Mouse (Mus musculus): Measurements from ENCODE around the gene Palm. TPM values are rescaled to one million over a fixed set of nuclear protein-coding genes. Genes with fewer than 3 reads are reported as not detected.
"Not testable (repeated sequence)": the region's sequence is repeated elsewhere in the genome, so short reads cannot be mapped to it uniquely, and the experiment has no call there.

Gene Palm
- total RNA-seq (2022) = 100 to 1,000 TPM in 2 of 4 experiments, 10 to 100 TPM in 2; 72.7 to 123 (median 96.1) TPM

DNA sequence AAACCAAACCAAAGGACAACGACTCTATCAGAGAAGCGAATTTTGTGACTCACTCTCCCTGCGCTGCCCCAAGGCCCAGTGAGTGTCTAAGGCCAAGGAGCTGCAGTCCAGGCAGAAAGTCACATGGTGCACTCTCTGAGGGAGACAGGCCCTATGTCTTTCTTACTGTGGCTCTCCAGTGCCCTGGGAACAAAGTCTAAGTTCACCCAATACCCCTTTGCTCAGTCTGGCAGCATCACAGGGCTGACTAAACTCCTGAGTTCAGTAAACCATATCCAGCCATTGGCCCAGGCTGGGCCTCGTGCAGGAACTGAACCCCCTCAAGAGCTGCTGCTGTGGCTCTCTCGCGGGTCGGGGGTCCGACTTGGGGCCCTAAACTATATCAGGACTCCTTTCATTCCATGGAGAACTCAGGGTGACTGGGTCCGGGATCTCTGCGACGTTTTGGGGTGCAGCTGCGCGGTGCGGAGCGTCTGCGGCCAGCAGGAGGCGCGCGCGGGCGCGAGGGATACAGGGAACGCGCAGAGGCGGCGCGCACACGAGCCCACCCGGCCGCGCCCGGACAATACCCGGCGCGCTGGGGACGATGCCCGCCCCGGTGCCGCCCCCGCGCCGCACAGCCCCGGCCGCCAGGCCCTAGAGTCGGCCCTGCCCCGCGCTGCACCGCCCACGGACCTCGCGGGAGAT is at the start of gene Palm:
Gene Palm (plus strand): TSS at position 522 of the 687 bp plus-strand sequence.
- DNase-seq = peak; percentile 72

DNA sequence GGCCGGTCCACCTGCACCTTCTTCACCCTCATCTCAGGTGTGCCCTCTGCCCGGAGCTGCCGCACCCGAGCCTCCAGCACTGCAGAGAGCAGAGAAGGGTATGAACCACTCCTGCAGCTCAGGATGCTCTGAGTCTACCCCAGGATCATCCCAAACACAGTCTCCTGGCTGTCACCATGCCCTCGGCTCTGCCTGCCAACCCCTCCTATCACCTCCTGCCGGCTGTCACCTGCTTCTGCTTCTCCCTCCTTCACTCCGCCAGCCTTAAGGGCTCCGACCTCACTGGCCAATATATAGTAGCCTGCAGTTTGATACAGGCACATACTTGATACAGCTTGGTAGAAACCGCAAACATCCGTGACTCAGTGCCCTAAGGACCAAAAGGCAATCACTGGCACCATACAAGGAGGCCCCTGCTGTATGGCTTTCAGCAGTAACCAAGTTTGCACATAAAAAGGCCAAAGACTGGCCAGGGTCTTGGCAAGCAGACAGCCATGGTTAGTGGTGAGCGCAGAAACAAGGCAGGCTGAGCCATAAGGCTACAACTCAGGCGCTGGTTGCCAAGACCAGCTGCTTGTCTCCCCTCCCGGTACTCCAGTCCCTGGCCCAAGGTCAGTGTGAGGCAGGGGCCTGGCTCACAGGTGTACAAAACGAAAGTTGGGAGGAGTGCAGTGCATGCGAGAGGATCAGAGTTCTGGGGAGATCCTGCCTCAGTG is 49.6 kb upstream of the Palm start:
- DNase-seq = no peak

DNA sequence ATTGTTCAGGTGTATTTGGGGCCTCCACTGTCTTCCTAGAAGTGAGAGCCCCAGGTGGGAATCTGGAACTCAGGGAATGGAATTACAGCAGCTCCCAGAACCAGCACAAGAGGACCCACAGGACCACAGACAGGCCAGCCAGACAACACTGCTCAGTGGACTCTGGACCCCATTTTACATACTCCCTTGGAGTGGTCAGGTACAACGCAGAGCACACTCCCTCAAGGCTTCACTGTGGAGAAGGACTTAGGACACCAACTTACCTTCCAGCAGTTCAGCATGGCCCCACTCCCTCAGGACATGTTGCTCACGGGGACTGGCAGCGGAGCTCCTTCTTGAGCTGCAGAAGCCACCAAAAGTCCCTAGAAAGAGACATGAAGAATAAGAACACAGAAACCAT is 48.0 kb upstream of the Palm start:
- no peak for DNase-seq

DNA sequence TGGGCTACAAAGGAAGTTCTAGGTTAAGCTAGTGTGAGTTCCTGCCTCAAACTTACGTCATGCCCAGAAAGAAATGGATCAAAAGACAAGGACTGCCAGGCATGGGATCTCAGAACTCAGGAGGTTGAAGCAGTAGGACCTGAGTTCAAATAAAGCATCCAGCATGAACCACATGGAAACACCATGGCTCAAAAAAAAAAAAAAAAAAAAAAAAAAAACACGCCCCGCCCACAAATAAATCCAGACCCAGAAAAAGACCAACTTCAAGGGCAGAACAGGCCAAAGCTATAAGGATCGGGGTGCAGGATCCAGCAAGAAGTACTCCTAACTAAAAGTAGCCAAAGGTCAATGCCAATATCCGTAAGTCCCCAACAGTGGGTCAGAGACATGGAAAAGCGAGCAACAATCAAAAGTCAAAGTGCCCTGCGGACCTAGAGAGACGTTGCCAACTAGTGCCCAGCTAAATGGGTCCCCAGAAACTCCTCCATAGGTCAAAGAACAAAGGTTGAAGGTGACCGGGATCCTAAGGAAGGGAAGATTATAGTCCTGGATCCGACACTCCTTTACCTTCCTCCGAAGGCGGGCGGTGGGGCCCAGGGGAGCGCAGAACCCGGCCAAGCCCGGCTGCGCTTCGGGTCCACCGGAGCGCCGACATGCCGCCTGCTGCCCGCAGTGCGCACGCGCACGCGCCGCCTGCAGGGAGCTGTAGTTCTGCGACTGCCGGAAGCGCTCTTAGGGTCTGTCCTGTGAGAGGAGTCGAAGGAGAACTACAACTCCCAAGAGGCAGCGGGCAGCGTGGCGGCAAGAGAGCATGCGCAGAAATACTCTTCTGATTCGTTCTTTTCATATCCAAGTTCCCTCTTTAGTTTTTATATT is 47.2 kb upstream of the Palm start, which contains the start of gene Polrmt:
Gene Polrmt (minus strand): TSS at position 684 of the 876 bp plus-strand sequence.
- peak; percentile 97 for DNase-seq

DNA sequence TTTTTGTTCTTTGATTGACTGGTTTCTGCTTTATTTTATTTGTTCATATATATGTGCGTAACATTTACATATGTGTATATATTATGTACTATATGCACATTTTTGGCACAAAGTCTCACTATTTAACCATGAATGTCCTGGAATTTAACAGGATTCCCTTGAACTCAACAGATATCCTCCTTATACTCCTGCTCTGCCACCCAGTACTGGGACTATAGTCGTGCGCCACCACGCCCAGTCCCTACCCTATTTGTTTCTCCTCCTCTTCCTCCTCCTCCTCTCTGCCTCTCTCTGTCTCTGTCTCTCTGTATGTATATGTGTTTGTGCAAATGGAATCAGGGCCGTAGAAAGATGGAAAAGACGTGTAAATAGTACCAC is 46.6 kb upstream of the Palm start:
- no peak for DNase-seq

DNA sequence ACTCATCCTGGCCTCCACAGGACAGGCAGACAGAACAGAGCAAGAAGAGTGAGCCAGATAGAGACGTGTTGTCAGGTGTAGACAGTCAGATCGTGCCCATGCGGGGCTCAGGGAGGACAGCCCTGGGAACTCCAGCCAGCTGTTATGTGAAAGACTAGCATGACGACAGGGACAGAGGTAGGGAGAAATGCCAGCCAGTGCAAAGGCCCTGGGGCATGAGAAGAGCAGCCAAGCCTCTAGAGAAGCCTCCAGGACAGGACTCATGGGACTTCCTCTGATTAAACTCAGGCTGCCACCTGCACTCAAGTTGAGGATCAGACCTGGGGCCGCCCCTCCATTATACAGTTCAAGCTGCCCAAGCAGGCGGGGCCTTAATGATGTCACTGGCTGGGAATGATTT is 44.9 kb upstream of the Palm start:
- DNase-seq = no peak

DNA sequence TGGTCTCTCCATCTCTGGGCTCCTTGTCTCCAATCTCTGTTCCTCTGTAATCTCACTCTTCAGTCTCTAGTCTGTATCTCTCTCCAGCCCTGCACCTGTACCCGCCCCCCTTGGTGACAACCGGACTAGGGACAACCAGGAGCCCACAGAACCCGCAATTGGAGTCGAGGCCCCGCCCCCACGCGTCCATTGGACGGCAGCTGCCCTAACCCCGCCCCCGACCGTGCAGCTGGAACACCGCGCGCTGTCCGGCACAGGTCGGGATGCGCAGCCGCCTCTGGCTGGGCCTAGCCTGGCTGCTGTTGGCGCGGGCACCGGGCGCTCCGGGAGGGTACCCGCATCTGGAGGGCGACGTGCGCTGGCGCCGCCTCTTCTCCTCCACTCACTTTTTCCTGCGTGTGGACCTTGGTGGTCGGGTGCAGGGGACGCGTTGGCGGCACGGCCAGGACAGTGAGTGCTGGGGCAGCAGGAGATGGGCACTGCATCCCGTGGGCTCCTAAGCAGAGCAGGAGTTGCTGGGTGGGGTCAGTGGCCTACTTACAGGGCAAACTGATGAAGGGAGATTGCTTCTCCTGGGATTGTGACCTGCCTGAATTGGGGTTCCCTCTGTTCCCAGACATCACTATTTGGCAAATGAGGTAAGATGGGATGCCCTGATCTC is 38.4 kb upstream of the Palm start, which contains the start of gene Fgf22:
Gene Fgf22 (plus strand): TSS at position 221 of the 661 bp plus-strand sequence.
- peak; percentile 71 for DNase-seq

DNA sequence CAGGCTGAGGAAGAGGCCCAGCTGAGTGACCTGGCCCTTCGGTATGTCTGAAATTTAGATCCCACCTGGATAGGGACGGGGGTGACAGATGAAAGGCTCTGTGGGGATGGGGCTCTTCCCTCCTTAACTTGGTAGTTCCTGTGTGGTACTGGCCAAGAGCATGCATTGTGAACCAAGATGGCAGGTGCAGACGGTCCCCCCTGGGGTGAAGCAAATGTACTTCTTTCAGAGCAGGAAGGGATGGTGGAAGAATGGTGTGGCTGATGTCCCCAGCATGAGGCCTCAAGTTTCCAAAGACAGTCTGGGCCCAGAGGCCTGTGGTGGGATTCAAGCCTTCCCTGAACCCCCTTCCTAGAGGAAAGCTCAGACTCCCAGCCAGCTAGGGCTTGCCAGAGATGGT is 37.5 kb upstream of the Palm start:
- DNase-seq = no peak

DNA sequence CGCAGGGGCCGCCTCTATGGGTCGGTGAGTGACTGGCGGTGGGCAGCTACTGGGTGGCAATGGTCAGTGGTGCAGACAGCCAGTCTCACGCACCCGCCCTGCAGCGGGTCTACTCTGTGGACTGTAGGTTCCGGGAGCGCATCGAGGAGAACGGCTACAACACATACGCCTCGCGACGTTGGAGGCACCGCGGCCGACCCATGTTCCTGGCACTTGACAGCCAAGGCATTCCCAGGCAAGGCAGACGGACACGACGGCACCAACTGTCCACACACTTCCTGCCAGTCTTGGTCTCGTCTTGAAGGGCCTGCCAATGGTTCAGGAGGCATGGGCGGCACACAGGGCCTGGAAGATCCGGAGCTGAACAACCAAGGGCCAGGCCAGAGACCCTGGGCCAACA is 36.7 kb upstream of the Palm start:
- no peak for DNase-seq

DNA sequence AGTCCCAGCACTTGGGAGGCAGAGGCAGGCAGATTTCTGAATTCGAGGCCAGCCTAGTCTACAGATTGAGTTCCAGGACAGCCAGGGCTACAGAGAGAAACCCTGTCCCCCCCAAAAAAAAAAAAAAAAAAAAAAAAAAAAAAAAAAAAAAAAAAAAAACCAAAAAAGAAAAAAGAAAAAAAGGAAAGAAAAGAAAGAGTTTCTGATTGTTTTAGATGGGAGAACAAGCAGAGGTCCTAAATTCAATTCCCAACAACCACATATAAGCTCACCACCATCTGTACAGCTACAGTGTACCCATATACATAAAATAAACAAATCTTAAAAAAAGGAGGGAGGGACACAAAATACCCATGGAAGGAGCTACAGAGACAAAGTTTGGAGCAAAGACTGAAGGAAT is 33.7 kb upstream of the Palm start:
- not testable (repeated sequence) for DNase-seq

DNA sequence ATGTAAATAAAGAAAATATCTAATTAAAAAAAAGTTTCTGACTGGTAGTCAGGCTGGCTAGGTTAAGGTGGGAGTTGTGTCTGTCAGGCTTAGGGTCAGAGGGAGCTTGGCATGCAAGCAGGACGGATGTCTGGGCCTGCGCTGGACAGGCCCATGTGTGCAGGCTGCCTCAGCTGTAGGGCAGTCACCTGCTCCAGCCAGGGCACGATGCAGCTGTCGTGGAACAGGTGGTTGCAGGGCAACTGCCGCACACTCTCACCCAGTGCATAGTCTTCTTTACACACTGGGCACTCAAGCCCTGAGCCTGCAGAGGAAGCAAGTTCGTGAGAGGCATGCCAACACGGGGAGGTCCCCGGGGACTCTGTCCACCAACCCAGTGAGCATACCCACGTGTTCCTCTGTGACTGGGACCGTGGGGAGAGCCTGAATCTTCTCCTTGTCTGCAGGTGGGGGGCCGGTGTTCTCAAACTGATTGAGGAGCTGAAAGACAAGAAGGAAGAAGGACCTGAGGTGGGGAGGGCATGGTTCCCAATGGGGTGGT is 32.7 kb upstream of the Palm start:
- DNase-seq = no peak

DNA sequence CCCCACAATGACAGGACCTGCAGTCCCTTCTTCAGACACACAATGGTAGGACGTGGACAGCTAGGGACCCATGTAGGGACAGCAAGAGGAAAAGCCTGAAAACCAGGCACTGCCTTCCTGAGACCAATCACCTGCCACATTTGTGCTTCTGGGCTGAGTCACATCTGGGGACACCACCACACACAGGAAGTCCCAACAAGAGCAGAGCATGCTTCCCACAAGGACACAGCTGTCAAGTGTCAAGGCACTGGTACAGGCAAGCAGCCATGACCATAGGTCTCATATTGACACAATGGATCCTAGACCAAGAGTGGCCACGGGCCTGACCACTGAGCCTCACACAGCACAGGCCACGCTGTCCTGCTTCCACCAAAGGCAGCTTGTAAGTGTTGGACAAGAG is 30.5 kb upstream of the Palm start:
- DNase-seq = no peak

DNA sequence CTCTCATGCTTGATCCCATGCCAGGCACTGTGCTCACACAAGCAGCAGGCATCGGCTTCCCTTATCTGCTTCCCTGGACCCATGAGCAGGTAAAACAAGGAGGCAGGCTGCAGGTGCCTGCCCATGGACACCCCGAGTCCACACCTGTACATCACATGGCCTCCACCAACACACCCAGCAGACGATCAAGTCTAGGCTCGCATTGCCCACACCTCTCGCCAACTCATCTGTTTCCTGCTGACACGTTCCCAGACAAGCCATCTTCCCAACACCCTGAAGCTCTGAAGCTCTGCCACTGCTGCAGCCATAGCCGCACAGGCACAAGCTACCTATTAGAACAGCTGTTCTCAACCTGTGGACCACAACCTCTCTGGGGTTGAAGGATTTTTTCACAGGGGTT is 29.1 kb upstream of the Palm start:
- DNase-seq = no peak

DNA sequence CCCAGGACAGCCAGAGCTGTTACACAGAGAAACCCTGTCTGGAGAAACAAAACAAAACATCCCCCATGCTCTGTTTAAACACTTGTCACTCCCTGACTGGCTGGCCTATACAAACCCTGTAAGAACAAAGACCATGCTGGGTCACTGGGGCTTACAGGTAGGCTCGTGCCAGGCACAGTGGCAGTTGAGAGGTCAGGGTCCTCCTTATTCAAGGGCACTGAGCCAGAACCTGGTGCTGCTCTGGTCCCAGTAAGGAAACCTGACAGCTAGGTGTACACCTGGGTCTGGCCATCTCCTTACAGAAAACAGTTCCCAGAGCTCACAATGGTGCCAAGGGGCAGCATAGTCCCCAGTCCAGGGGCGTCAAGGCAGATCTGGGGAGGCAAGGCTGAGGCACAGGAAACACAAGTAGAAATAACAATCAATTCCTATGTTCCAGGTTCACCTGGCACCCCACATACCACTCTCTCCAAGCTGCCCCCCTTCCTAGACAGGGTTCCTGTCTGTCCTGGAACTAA is 28.1 kb upstream of the Palm start:
- DNase-seq = no peak

DNA sequence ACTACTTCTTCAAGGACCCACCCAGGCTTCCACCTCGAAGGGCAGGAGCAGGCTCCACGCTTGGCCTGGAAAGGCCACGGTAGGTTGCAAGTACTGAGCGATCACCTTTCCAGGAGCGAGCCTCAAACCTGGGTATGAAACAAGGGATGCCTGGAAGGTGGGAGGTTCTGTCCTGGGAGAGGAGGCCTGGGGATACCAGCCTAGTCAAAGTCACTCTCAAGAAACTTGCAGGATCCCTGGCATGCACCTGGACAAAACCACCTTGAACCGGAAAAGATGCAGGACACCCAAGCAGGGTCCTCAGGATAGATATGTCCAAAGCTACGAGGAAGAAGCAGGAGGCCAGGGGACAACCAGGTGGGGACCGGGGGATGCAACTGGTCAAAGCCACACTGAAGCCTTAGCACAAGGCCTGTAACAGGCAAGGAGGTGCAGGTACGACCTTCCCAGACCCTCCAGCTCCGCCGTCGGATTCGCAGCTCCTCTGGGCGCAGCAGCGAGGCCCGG is 27.3 kb upstream of the Palm start:
- DNase-seq = no peak

DNA sequence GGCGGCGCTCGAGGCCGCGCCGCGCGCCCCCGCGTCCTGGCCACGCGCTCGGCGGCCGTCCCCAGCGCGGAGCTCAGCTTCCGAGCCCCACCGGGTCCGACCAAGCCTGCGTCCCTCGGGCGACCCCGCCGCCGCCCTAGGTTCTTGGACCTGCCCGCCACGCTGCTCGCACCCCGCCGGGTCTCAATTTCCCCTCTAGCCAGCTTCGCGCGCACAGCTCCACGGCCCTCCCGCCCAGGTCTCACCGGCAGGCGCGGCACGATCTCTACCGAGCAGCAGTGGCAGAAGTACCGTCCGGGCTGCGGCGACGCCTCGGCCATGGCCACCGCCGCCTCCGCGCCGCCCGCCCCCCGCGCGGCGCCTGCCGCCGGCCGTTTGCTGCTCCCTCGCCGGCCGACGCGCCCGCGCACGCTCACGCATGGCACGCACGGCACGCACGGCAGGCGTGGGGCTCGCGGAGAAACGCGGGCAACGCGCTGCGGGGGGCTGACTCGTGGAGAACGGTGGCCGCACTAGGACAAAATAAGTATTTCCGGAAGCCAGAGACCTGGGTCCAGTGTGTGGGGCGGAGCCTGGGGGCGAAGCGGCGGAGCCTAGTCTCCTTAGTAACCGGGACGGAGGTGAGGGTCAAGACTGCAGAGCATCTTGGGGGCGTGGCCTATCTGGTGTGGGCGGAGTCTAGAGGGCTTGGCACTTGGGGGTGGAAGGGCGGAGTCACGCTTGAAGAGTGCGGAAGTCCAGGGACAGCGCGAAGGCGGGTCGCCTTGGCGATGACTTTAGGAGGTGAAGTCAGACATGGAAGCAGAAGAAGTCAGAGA is 26.7 kb upstream of the Palm start, which contains the start of gene Rnf126:
Gene Rnf126 (minus strand): TSS at position 445 of the 818 bp plus-strand sequence.
- DNase-seq = peak; percentile 100

DNA sequence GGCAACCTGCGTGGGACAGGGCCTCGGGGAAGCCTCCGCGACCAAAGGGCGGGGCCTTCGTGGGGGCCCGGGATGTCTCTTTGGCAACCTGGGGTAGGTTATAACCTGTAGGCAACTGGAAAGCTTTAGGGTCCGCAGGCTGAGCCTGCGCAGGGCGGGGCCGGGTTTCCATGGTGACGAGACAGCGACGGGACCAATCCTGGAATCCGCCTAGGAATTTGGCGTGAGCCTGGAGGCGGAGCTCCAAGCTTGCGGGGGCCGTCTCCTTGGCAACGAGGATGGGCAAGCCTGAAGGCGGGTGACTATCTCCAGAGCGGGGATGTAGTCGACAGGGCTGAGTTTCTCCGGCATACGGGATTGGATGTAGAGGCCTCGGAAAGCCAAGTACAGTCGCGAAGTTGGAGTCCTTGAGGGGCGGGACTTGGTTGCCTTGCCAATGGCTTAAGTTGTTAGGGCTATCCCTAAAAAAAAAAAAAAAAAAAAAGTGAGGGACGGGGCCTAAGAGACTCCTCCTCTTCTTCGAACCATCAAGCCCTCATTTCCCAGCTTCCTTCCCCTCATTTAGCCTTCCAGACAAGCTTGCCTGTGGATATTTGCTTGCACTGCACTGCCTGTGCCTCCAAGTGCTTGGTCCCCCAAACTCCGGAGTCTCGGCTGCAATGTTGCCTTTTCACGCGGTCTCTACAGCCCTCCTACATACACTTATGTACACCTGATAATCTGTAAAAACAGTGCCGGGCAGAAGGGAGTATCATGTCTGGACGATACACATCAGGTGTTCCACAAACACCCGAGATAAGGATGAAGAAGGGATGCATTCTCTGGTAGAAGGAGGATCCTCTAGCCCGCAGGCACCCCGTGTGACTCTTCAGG is 25.8 kb upstream of the Palm start:
- DNase-seq = peak; percentile 92

DNA sequence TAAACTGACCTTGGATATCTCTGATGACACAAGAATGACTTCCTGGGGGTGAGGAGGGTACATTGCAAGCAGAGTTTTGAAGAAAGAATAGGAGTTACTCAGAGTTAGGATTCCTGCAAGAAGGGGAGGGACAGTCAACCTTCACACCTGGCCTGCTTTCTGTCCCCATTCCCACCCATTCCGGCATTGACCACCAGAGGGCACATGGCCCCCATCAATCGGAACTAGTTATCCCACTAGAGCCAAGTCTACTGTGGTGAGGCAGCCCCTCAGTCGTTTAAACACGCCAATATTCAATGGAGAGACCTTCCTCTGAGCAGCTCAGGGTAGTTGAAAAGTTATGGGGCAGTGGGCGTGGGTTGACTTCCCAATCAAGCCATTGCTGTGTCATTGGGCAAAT is 25.0 kb upstream of the Palm start:
- no peak for DNase-seq

DNA sequence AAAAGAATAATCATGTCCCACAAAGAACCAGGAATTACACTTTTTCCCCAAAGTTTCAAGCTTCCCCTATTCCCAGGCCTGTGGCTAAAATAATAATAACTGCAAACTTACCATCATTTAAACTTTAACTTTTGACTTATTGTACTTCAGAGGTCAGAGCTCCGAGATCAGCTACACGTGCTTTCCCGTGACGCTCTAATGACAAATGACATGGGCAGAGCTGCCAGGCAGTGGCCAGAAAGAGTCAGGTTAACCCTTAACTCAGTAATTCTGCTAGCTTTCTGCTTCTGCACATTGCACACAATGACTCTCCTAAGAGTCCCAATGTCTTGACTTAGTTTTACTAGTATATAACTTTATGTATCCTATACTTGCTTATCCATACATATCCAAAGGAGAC is 24.0 kb upstream of the Palm start:
- no peak for DNase-seq

DNA sequence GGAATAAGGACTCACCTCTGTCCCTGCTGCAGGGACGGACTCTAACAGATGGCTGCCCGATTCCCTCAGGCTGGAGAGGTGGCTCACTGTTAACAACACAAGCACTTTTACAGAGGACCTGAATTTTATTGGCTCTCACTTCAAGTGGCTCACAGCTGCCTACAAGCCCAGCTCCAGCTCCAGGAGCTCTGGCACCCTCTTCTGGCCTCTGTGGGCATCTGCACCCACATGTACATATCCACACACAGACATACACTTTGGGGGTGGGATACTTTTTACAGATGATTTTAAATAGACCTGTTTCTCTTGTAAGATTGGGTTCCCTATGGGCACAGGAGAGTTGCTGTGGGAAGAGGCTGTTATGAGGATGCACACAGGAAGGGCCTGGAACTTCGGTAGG is 21.1 kb upstream of the Palm start:
- no peak for DNase-seq

Data from adrenal gland, adult 8-10 months (tissue).